Mouse (Mus musculus): ENCODE measurements around the gene Slc38a1.
"Not testable (repeated sequence)": the region's sequence is repeated elsewhere in the genome, so short reads cannot be mapped to it uniquely, and the experiment has no call there.

Slc38a1 gene

GRCm38 (mm10) chr15:96660590-96661141 is 18.0 kb upstream of the Slc38a1 start:
- no peak for DNase-seq (ENCODE audit: low read depth in 1 of 2, low spot score in 2 of 2)

- DNase-seq (ENCODE audit: low read depth in 1 of 2, low spot score in 2 of 2), result no peak
Observed at GRCm38 (mm10) chr15:96658275-96658602, 15.5 kb upstream of the Slc38a1 start.

GRCm38 (mm10) chr15:96657576-96658274 is 15.0 kb upstream of the Slc38a1 start:
- no peak for DNase-seq (ENCODE audit: low read depth in 1 of 2, low spot score in 2 of 2)

- DNase-seq (ENCODE audit: low read depth in 1 of 2, low spot score in 2 of 2), result peak in 1 of 2 experiments; percentile 49
Observed at GRCm38 (mm10) chr15:96655514-96655913, 12.8 kb upstream of the Slc38a1 start.

- peak; percentile 63 to 67 for DNase-seq (ENCODE audit: low read depth in 1 of 2, low spot score in 2 of 2)
Observed at GRCm38 (mm10) chr15:96654714-96655113, 12.0 kb upstream of the Slc38a1 start.

GRCm38 (mm10) chr15:96653011-96653410 is 10.3 kb upstream of the Slc38a1 start:
- DNase-seq (ENCODE audit: low read depth in 1 of 2, low spot score in 2 of 2), result no peak

GRCm38 (mm10) chr15:96652531-96652930 is 9.8 kb upstream of the Slc38a1 start:
- no peak for DNase-seq (ENCODE audit: low read depth in 1 of 2, low spot score in 2 of 2)

GRCm38 (mm10) chr15:96647376-96647775 is 4.7 kb upstream of the Slc38a1 start:
- DNase-seq (ENCODE audit: low read depth in 1 of 2, low spot score in 2 of 2), result no peak

GRCm38 (mm10) chr15:96641821-96642435 is 785 bp downstream of the Slc38a1 start:
- peak in 1 of 2 experiments; percentile 43 for DNase-seq (ENCODE audit: low read depth in 1 of 2, low spot score in 2 of 2)

GRCm38 (mm10) chr15:96641111-96641820 is 1.4 kb downstream of the Slc38a1 start:
- DNase-seq (ENCODE audit: low read depth in 1 of 2, low spot score in 2 of 2), result peak; percentile 21 to 73

GRCm38 (mm10) chr15:96640291-96640985 is 2.3 kb downstream of the Slc38a1 start:
- peak in 1 of 2 experiments; percentile 47 for DNase-seq (ENCODE audit: low read depth in 1 of 2, low spot score in 2 of 2)

GRCm38 (mm10) chr15:96639630-96640029 is 3.1 kb downstream of the Slc38a1 start:
- DNase-seq (ENCODE audit: low read depth in 1 of 2, low spot score in 2 of 2), result no peak

GRCm38 (mm10) chr15:96638656-96639055 is 4.1 kb downstream of the Slc38a1 start:
- no peak for DNase-seq (ENCODE audit: low read depth in 1 of 2, low spot score in 2 of 2)

- peak; percentile 76 to 83 for DNase-seq (ENCODE audit: low read depth in 1 of 2, low spot score in 2 of 2)
Observed at GRCm38 (mm10) chr15:96638173-96638572, 4.5 kb downstream of the Slc38a1 start.

GRCm38 (mm10) chr15:96634670-96635405 is 7.9 kb downstream of the Slc38a1 start:
- no peak for DNase-seq (ENCODE audit: low read depth in 1 of 2, low spot score in 2 of 2)

- no peak for DNase-seq (ENCODE audit: low read depth in 1 of 2, low spot score in 2 of 2)
Observed at GRCm38 (mm10) chr15:96632201-96632600, 10.5 kb downstream of the Slc38a1 start.

GRCm38 (mm10) chr15:96631107-96631718 is 11.5 kb downstream of the Slc38a1 start:
- DNase-seq (ENCODE audit: low read depth in 1 of 2, low spot score in 2 of 2), result no peak

GRCm38 (mm10) chr15:96628256-96628655 is 14.5 kb downstream of the Slc38a1 start:
- DNase-seq (ENCODE audit: low read depth in 1 of 2, low spot score in 2 of 2), result no peak

GRCm38 (mm10) chr15:96626871-96627270 is 15.8 kb downstream of the Slc38a1 start:
- no peak for DNase-seq (ENCODE audit: low read depth in 1 of 2, low spot score in 2 of 2)

GRCm38 (mm10) chr15:96625012-96625411 is 17.7 kb downstream of the Slc38a1 start:
- DNase-seq (ENCODE audit: low read depth in 1 of 2, low spot score in 2 of 2), result not testable (repeated sequence)
